Mouse (Mus musculus): Measurements from ENCODE around the gene Prkce. TPM values are rescaled to one million over a fixed set of nuclear protein-coding genes. Genes with fewer than 3 reads are reported as not detected.

The Prkce gene
- total RNA-seq, 4 experiments from 2014 or later, result 11.4 to 14.5 (median 13.2) TPM

DNA sequence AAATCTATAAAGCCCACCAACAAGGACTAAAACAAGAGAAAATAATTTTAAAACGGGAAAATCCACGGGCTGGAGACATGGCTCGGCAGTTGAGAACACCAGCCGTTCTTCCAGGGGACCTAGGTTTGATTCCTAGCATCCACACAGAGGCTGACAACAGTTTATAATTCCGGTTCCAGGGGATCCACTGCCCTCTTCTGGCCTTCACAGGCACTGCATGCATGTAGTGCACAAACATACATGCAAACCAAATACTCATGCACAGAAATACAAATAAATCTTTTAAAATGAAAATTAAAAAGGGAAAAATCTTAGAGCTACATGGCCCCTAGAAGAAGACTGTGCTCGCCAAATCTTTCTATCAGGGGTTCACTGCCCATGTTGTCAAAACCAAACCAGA, 87.4 kb downstream of the Prkce start:
- DNase-seq (ENCODE audit: low spot score in 2 of 2), result no peak

DNA sequence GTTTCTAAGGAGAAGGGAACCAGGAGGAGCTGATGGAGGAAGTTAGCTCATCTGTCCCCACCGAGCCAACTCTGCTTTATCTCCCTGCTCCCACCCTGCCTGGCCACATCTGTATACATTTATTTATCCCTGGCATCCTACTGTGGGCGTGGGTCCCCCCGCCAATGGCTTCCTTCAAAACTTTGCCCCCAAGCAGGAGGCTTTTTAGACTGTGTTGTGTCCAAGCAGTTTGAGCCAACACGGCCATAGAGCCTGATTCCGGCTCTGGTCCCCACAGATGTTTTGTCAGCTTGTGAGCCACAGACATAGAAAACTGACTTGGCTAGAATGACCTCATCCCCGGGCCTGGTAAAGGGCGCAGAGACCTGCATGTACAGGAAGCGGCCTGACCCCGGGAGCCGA, 89.1 kb downstream of the Prkce start:
- DNase-seq (ENCODE audit: low spot score in 2 of 2), result no peak

DNA sequence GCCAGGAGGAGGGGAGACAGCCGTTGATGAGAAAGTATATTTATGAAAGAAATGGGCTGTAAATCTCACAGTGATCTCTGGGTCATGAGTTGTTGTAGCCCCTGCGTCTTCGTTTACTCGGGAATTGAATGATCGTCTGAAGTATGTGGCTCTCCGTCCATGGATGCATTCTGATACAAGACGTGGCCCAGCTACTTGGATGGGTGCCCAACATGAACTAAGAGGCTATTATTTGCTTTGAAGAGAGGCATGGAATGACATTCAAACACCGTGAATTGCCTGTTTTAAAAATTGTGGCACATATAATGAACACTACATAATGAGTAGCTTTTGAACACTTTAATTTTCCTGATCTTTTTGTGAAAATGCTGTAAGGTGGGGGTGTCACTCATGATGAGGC, 93.5 kb downstream of the Prkce start:
- DNase-seq (ENCODE audit: low spot score in 2 of 2), result no peak

DNA sequence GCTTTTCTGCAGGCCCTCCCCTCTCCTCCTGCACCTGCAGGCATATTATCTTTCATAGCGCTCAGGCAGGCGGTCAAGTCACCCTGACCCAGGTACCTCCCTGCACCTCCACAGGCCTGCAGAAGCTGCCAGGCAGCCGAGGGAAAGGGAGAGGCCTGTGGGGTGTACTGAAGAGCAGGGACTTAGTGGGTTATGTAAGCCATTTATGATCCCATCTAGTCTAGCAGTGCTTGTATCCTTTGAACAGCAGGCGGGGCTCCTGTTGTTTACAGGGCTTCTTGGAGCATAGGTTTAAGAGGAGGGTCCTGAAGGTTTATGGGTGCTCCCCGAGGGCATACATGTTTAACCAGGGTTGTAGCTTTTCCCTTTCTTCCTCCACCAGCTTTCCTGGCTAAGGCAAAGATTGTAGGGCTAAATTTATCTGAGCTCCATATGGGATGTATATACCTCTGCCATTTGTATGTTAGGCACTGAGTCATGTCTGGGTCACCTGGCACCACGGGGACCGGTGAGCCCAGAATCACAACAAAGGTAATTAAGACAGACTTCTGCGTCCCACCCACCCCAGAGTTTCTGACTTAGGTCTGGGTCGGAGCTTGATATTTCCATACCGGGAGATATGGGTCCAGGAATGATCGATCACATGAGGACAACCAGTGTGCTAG, 96.5 kb downstream of the Prkce start:
- DNase-seq (ENCODE audit: low spot score in 2 of 2), result no peak

DNA sequence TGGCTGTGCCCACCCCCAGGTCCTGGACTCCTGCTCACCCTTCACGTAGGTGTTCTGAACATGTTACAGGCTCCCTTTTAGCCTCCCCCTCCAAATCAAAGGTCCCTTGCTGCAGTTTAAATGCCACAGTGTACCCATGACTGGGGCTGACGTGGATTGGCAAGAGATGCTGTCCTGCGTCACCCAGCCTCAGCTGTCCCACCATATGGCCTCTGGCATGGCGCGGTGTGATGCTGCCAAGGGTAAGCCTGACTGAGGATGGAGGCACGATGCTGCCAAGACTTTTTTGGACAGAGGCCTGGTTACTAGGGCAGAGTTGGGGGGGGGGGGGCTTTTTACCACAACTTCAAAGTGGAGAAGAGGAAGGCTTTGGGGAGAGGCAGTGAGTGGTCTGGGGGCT, 98.5 kb downstream of the Prkce start:
- no peak for DNase-seq (ENCODE audit: low spot score in 2 of 2)

DNA sequence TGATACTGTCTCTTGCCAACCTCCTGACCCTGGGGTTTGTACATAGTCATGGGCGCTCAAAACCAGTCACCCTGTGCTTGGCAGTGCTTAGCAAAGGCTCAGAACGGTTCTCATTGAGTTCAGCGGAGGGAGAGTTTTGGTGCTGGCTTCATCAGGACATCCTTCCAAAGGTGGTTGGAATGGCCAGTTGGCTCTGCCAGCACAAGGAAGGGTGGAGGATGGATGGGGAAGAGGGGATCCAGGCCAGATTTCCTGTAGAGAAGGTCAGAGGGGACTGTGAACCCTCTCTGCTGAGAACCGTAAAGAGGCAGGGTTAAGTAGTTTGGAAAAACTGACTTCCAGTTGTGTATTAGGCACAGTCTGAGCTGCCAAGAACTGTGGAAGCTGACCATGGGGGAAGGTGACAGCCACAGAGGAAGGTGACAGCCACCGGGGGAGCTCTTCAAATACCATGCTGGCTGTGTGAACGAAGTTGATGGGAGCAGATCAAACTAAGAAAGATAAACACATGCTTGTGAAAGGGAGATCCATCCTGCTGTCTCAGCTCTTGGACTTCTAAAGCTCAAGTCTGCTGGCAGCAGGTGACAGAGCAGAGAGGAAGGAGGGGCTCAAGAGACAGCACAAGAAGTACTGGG, 99.7 kb downstream of the Prkce start:
- DNase-seq (ENCODE audit: low spot score in 2 of 2), result no peak

DNA sequence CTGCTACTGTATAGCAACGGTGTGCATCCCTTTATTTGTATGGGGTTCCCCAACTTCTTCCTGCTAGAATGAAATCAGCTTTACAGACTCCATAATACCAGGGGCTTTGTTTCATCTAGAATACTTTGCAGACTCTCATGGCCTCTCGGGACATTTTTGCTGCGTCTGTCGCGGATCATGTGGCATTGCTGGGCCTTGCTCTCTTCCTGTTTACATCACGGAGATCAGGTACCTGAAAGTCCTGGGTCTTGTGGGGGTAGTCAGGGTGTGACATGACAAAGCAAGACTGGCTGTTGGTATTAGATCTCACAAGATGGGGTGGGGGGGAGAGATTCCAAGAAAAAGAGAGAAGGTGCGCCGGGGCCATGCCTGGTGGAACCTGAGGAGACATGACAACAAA, 102.1 kb downstream of the Prkce start:
- no peak for DNase-seq (ENCODE audit: low spot score in 2 of 2)

DNA sequence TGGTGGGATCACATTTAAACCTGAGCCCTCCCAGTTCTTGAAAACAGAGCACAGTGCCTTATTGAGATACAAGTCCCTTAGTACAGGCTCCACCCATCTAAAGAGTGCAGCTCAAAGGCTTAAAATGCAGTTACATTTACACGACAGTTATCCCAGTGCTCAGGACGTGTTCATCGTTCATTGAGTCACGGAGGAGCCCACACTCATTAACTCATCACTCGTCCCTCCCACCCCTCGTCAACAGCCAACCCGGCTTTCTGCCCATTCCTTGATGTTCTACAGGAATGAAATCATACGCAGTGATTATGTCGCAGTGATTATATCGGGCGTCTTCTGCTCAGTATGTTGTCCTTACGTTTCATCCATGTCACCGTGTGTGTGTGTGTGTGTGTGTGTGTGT, 102.9 kb downstream of the Prkce start:
- no peak for DNase-seq (ENCODE audit: low spot score in 2 of 2)

DNA sequence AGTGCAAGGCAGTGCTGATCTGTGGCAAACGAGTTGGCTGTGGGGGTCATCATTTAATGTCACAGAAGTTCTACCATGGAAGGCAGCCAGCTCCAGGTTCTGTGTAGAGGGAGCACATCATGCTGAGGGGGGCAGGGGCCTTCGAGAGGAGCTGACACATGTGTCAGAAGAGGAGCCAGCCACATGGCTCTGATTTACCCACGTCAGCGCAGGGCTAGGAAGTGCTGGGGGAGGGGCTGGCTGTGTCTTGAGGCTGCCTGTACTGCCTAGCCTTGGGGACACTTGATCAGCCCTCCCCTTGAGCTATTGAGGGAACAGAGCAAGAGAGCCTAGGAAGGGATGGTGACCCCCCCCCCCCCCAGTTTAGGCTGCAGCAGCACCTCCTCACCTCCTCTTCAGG, 103.7 kb downstream of the Prkce start:
- peak in 1 of 2 experiments; percentile 22 for DNase-seq (ENCODE audit: low spot score in 2 of 2)

DNA sequence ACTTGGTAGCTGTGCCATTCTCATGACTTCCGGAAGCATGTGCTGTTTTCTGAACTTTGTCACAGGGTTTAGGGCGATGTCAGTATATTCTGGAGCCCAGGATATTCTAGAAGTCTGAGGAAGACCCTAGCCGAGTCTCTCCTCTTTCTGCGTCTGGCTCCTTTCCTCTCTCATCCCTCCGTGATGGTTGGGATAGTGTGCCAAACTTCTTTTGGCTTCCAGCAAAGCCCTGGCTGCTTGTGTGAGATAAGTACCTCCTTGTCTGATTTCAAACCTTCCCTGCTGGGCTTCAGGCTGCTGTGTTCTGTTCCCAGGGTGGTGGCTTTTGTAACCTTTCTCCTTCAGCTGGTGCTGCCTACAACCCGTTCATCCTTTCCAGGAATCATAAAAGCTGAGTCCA, 105.4 kb downstream of the Prkce start:
- no peak for DNase-seq (ENCODE audit: low spot score in 2 of 2)

DNA sequence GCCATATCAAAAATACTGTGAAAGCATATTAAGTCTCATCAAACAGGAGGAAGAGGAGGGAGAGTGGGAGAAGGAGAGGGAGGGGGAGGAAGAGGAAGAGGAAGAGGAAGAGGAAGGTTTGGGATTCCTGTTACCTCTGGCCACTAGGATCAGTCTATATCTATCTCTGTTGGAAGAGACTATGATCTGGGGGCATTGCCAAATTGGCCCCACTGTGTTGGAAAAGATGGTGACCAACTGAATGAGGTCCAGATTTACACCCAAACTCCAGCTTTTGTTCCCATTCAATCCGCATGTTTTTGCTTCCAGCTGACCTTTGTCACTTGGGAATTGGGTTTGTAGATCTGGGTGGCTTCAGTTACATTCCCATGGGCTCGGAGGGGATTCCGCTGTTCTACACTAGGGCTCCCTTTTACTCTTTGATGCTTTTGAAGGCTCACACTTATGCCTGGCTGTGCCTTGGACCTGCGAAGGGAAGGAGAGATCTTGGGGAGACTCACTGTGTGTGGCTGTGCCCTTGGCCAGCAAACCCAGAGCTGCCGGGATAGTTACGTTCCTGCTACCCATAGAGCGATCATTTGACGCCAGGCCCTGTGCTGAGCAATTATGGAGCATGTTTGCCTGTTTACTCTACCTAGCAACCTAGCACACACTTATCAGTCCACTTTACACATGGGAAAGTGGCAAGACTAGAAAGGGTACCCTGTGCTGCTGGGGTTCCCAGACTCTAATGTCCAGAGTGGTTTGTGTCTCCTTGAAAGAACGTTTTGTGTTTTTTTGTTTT, 106.2 kb downstream of the Prkce start:
- DNase-seq (ENCODE audit: low spot score in 2 of 2), result no peak

DNA sequence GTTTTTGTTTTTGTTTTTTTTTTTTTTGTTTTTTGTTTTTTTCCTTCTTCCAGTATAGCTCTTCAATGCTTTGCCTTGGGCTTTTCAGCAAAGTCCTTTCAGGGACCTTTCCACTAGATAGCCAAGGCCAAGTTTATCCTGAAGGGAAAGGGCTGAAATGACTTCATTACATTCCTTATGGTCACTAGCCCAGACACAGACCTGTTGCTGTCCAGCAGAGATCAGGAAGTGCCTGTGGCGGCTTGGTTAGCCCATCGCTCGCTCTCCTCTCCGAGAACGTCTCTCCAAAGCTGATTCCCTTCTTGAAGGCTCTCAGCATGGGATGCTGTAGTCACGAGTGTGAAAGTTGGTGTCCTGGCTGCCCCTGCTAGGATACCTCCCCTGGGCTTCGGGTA, 106.8 kb downstream of the Prkce start:
- DNase-seq (ENCODE audit: low spot score in 2 of 2), result no peak

DNA sequence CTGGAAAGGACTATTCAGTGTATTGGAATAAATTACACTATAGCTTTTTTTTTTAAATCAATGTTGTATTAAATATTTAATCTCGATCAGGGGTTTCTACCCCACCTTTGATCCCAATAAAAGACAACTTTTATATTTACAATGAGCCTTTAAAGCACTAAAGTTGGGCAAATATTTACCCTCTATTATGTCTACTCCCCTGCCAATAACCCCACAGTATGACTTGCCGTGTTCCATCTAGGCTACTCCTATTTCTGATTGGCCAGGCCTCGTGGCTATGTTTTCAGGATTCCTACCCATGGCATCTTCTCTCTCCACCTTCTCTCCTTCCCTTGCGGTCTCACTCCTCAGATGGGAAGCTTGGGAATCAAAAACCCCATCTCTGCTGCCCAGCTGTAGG, 108.8 kb downstream of the Prkce start:
- no peak for DNase-seq (ENCODE audit: low spot score in 2 of 2)

DNA sequence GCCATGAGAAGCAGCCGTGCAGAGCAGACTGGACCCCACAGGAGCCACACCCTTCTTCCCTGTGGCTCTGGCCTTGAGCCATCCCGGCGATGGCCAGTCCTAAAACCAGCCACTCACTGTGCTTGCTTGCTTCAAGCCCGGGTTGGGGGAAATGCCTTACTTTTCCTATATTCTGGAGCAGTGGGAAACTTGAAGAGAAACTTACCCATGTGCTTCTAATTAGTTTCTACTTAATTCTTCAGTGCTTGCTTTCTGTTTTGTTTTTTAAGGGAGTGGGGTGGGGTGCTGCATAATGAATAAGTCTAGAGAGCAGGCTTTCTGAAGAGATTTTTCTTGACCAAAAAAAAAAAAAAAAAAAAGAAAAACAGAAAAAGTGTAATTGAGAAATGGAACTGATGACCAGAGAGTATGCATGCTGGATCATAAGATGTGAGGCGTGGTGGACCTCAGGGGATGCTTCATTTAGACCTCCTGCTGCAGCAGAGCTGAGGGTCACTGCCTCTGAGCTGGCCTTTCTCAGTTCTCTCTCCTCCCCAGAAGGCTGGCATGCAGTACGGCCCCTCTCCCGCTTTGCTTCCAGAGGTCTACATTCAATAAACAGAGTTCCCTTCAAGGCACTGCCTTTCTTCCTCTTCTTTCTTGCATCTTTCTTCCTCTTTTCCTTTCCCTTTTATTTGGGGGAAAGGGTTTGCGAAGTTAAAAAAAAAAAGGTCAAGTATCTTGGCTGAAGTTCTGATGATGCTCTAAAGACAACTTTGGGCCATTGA, 109.6 kb downstream of the Prkce start:
- no peak for DNase-seq (ENCODE audit: low spot score in 2 of 2)

DNA sequence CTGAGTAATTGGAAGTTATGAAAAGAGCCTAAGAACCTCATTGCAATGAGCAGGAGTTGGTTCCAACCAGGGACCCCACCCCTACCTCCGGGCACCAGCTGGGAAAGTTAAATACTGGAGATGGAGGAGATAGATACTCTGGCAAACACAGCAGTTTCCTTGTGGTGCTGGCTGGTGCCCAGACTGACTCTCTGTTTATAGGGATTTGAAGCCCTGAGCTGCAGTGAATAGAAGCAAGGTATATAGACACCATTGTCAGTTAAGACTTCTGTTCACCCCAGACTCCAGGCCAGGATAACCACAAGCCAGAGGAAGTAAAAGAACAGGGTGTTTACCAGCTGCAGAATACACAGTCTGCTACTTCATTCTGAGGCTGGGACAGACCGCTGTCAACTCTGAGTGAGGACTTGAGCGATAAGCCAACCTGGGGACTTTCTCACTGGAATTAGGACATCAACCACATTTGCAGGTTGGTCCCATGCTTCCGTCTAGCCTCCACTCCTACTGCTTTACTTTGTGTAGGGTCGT, 110.5 kb downstream of the Prkce start:
- no peak for DNase-seq (ENCODE audit: low spot score in 2 of 2)

DNA sequence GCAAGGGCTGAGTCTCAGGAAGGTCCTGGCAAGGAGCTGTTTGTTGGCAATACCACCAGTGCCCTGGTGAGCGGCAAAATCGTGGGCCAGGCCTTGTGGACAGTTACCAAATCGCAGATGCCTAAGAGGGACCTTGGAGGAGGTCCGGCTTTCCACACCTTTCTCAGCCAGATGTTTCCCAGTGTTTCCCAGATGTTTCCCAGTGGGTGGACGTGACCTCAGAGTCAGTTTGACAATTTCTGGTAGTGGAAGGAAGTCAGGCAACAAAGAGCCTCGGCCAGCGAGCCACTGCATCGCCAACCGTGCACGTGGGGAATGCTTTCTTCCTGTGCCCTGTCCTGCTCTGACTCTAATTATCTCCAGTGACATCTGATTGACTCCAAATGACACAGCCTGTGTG, 112.2 kb downstream of the Prkce start:
- no peak for DNase-seq (ENCODE audit: low spot score in 2 of 2)

DNA sequence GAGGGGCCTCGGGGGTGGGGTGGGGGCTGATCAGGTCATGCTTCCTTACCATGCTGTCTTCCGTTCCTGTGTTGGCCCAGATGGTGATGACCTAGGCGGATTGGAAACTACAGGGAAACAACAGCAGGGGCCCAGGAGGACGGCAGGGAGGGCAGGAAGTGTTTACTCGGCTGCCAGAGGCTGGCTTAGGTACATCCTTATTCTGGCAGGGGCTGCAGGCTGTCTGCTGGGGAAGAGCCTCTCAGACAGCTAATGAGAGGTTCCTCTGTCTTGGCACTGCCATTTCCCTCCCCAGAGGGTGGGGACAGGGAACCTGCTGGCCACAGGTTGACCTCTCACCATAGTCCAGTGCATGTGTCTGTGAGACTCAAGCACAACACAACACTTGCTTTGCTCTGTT, 116.2 kb downstream of the Prkce start:
- no peak for DNase-seq (ENCODE audit: low spot score in 2 of 2)

DNA sequence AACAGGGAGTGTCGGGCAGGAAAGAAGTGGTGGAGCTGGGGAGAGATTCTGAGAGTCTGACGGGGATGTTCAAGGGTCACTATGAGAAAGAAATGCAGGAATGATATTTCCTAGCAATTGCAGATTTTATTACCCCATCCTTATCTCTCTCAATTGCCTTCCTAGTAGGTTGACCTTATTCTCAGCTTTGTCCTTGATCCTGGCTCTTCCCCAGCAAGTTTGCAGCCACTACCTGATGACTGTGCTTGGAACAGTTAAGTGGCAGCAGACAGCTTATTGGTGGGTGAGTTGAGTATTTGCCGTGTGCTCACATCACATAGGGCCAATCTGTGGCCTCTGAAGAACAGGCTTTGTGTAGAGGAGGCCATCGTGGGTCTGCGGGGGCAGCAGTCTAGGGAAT, 117.5 kb downstream of the Prkce start:
- no peak for DNase-seq (ENCODE audit: low spot score in 2 of 2)

DNA sequence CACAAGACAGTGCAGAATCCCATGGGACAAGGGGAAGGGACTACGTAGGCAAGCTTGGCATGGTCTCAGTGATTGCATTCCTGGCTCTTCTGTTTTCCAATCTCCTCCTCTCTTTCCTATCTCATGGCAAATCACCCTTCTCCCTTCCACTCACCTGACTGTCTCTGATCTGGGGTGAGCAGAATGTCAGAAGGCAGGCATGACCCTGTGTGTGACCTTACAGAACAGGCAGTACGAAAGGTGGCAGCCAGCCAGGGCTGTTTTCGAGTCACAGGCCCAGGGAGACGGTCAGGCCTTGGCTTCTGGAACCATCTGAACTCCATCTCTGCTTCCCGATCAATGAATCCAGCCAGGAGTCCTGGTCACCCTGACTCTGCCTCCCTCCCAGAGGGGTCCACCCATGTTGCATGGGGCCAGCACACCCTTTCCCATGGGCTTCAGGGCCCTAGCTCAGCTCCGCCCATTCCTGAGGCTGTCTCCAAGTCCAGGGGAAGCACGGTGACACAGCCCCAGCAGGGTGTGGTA, 119.2 kb downstream of the Prkce start:
- peak; percentile 22 to 37 for DNase-seq (ENCODE audit: low spot score in 2 of 2)

DNA sequence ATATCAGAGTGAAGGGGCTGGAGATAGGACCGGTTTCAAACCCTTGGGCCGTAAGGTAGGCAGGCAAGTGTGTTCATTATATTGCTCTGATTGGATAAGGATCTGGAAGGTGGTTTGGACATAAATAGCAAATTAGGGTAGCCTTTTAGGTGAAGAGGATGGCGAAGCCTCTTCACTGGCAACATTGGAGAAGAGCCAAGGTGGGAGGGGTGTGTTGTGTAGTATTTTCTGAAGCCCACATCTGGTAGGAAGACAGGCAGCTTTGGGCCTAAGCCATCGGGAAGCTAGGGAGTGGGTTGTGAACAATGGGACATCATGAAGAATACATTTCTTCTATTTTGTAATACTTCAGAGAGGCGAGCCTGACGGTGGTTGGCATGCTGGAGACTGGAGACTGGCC, 125.1 kb downstream of the Prkce start:
- no peak for DNase-seq (ENCODE audit: low spot score in 2 of 2)

DNA sequence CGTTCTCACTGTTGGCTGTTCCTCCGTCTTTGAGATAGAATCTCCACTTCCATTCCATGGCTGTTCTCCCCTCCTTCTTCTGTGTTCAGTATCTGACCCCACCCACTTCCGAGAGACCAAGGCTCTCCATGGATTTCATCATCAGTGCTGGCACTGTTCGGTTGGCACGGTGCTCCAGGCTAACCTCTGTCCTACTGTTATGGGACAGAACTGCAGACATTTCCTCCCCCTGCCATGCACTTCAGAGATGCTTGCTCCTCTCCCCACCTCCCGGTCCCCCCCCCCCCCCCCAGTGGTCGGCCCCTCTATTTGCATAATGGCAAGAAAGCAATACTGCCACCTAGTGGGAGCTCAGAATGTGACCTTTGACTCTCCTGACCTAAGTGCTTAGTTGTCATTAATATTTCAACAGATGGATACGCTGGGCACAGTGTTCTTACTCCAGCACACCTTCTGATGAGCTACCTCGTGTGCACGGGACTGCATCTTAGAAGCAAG, 125.7 kb downstream of the Prkce start:
- DNase-seq (ENCODE audit: low spot score in 2 of 2), result peak; percentile 48 to 59
